Comparison of ENCODE assay signal across 16 mouse cellular contexts in the genomic region with DNA sequence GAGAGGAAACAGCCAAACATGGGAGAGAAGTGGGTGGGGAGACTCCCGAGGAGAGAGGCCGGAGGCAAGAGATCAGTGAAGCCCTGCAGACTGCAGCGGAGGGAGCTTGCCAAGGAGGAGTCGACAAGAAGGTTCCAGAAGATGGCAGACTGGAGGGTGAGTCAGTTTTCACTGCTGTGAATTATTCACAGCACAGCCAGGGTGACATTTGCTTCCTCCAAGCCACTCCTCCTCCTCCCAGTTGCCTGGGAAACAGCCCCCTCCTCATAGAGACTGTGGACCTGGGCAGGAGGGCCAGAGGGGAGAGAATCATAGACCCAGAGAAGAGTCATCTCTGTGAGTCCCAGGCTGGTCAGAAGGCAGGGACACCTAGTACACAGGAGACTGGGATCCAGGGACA.
DNase-seq lines count a peak whose midpoint lies in the region; ATAC-seq and TF ChIP-seq lines count a peak whose summit lies in the region.
"Had no signal": no experiment of that assay in that cellular context is flagged by ENCODE, and none has a peak within 500 bp of the region (broad histone marks: within the 10 kb centered on the region; RNA-seq: fewer than 3 reads in every experiment).

No protein-coding gene starts in this region.

- no peaks in the 10 kb centered on the region for H3K9me3 ChIP-seq in forebrain, postnatal 0 days (ENCODE audit: low read length)
- no peaks in the 10 kb centered on the region for H3K9me3 ChIP-seq in forebrain, embryonic 11.5 days (ENCODE audit: control insufficient read depth, low read length)
- H3K9me3 ChIP-seq in midbrain, embryonic 11.5 days (ENCODE audit: control insufficient read depth, low read length): no peaks in the 10 kb centered on the region
- H3K9me3 ChIP-seq in midbrain, embryonic 16.5 days (replicated peaks; ENCODE audit: control insufficient read depth, low read length, poor library complexity, severe bottlenecking): no peaks in the 10 kb centered on the region
- H3K9me3 ChIP-seq: embryonic facial prominence, embryonic 15.5 days; limb, embryonic 10.5 days; midbrain, embryonic 15.5 days; neural tube, embryonic 13.5 days had no signal

- 0 out of 2 replicates have a peak, but pooled peaks have one; percentile 2 for TF ChIP-seq CTCF in forebrain, postnatal 0 days (IDR thresholded peaks at IDR 0.05; ENCODE audit: low read depth)

- H3K4me1 ChIP-seq in forebrain, postnatal 0 days (ENCODE audit: insufficient read depth): peaks cover 17% of the 10 kb centered on the region; the same call in 1 of the 2 replicates
- H3K4me1 ChIP-seq in forebrain, embryonic 11.5 days (replicated peaks; ENCODE audit: control insufficient read depth, insufficient read depth, low read length): no peaks in the 10 kb centered on the region
- H3K4me1 ChIP-seq in midbrain, embryonic 11.5 days (ENCODE audit: control insufficient read depth, insufficient read depth, low read length): peaks cover 3% of the 10 kb centered on the region
- H3K4me1 ChIP-seq in midbrain, embryonic 16.5 days (ENCODE audit: control insufficient read depth, insufficient read depth, low read length): peaks cover 9% of the 10 kb centered on the region
- H3K4me1 ChIP-seq: embryonic facial prominence, embryonic 15.5 days had no signal

- H3K27ac ChIP-seq in forebrain, postnatal 0 days (ENCODE audit: low read depth, low read length): no peak overlapping the region
- H3K27ac ChIP-seq in forebrain, embryonic 11.5 days (ENCODE audit: low read depth, low read length): no peak overlapping the region
- H3K27ac ChIP-seq in midbrain, embryonic 11.5 days (ENCODE audit: low read depth, low read length): no peak overlapping the region
- H3K27ac ChIP-seq in midbrain, embryonic 16.5 days (ENCODE audit: low read length): no peak overlapping the region
- H3K27ac ChIP-seq: embryonic facial prominence, embryonic 15.5 days; gastrocnemius, adult 2 months; limb, embryonic 10.5 days; liver, embryonic 14.5 days; midbrain, embryonic 15.5 days; neural tube, embryonic 13.5 days had no signal

- no peaks in the 10 kb centered on the region for H3K27me3 ChIP-seq in forebrain, postnatal 0 days (ENCODE audit: insufficient read depth, low read length)
- no peaks in the 10 kb centered on the region; the same call in 1 of the 2 replicates for H3K27me3 ChIP-seq in forebrain, embryonic 11.5 days (ENCODE audit: control insufficient read depth, insufficient read depth, low read length)
- no peaks in the 10 kb centered on the region for H3K27me3 ChIP-seq in midbrain, embryonic 11.5 days (ENCODE audit: control insufficient read depth, insufficient read depth, low read length)
- no peaks in the 10 kb centered on the region for H3K27me3 ChIP-seq in midbrain, embryonic 16.5 days (ENCODE audit: control insufficient read depth, insufficient read depth, low read depth, low read length)
- H3K27me3 ChIP-seq: embryonic facial prominence, embryonic 15.5 days; neural tube, embryonic 13.5 days had no signal

- DNase-seq in forebrain, postnatal 0 days: peak; percentile 52
- no peak for DNase-seq in forebrain, embryonic 11.5 days (ENCODE audit: low spot score)
- no peak for DNase-seq in midbrain, embryonic 11.5 days (ENCODE audit: low spot score, missing footprints)
- peak; percentile 11 for DNase-seq in left cerebral cortex, adult 11 months (ENCODE audit: low spot score)
- peak; percentile 7 to 10 for DNase-seq in right cerebral cortex, postnatal 36 days (ENCODE audit: low spot score in 2 of 2)
- no peak for DNase-seq in adipocyte (ENCODE audit: low spot score)
- DNase-seq: gastrocnemius, adult 2 months; lung, postnatal 14 days; thymus, postnatal 36 days had no signal

- no peak overlapping the region for H3K4me3 ChIP-seq in forebrain, postnatal 0 days (ENCODE audit: low read depth, low read length)
- no peak overlapping the region for H3K4me3 ChIP-seq in forebrain, embryonic 11.5 days (ENCODE audit: low read depth, low read length)
- H3K4me3 ChIP-seq in midbrain, embryonic 11.5 days (ENCODE audit: low read depth, low read length): no peak overlapping the region
- no peak overlapping the region for H3K4me3 ChIP-seq in midbrain, embryonic 16.5 days (ENCODE audit: low read depth, low read length)
- H3K4me3 ChIP-seq: embryonic facial prominence, embryonic 15.5 days; gastrocnemius, adult 2 months; limb, embryonic 10.5 days; midbrain, embryonic 15.5 days; neural tube, embryonic 13.5 days had no signal

- H3K9ac ChIP-seq in forebrain, postnatal 0 days: no peak overlapping the region
- H3K9ac ChIP-seq in forebrain, embryonic 11.5 days (ENCODE audit: low read length): no peak overlapping the region
- no peak overlapping the region for H3K9ac ChIP-seq in midbrain, embryonic 11.5 days (ENCODE audit: low read length)
- no peak overlapping the region for H3K9ac ChIP-seq in midbrain, embryonic 16.5 days (ENCODE audit: low read depth, low read length)
- H3K9ac ChIP-seq: embryonic facial prominence, embryonic 15.5 days; liver, embryonic 14.5 days; midbrain, embryonic 15.5 days; neural tube, embryonic 13.5 days had no signal

- H3K4me2 ChIP-seq in forebrain, postnatal 0 days (ENCODE audit: low read depth): no peak overlapping the region
- no peak overlapping the region for H3K4me2 ChIP-seq in forebrain, embryonic 11.5 days (ENCODE audit: low read depth, low read length, severe bottlenecking)
- no peak overlapping the region for H3K4me2 ChIP-seq in midbrain, embryonic 11.5 days
- H3K4me2 ChIP-seq in midbrain, embryonic 16.5 days (ENCODE audit: low read length): no peak overlapping the region
- H3K4me2 ChIP-seq: embryonic facial prominence, embryonic 15.5 days; heart, embryonic 11.5 days; midbrain, embryonic 15.5 days; neural tube, embryonic 13.5 days had no signal

- WGBS in forebrain, postnatal 0 days: 41% methylated on average over 4 of the region's 4 CpGs
- WGBS in forebrain, embryonic 11.5 days: 80% methylated on average over 4 of the region's 4 CpGs
- 67% methylated on average over 4 of the region's 4 CpGs for WGBS in midbrain, embryonic 11.5 days
- 51% methylated on average over 4 of the region's 4 CpGs for WGBS in midbrain, embryonic 16.5 days

- H3K36me3 ChIP-seq in forebrain, postnatal 0 days (ENCODE audit: insufficient read depth): no peaks in the 10 kb centered on the region
- H3K36me3 ChIP-seq in forebrain, embryonic 11.5 days (ENCODE audit: control insufficient read depth, insufficient read depth, low read length): no peaks in the 10 kb centered on the region
- H3K36me3 ChIP-seq in midbrain, embryonic 11.5 days (ENCODE audit: control insufficient read depth, insufficient read depth, low read length): no peaks in the 10 kb centered on the region
- no peaks in the 10 kb centered on the region for H3K36me3 ChIP-seq in midbrain, embryonic 16.5 days (ENCODE audit: control insufficient read depth, insufficient read depth, low read length)
- H3K36me3 ChIP-seq: embryonic facial prominence, embryonic 15.5 days; limb, embryonic 10.5 days; midbrain, embryonic 15.5 days; neural tube, embryonic 13.5 days had no signal

- peak; percentile 56 for ATAC-seq in forebrain, postnatal 0 days
- no peak for ATAC-seq in forebrain, embryonic 11.5 days (replicated peaks; ENCODE audit: low FRiP score)
- ATAC-seq in midbrain, embryonic 11.5 days (ENCODE audit: low FRiP score): 0 out of 2 replicates have a peak, but pooled peaks have one; percentile 30
- ATAC-seq in midbrain, embryonic 16.5 days: no peak
- ATAC-seq: midbrain, embryonic 15.5 days had no signal

Comparison
In these comparisons a context has a peak if more than half of its experiments do, and no peak if none do; other contexts are left out.
1. ATAC-seq: peak in forebrain, postnatal 0 days (single experiment) and midbrain, embryonic 11.5 days (single experiment); none in forebrain, embryonic 11.5 days (single experiment) and midbrain, embryonic 16.5 days (single experiment).
2. DNase-seq: peak in forebrain, postnatal 0 days (single experiment), left cerebral cortex, adult 11 months (single experiment) and right cerebral cortex, postnatal 36 days (2 of 2); none in forebrain, embryonic 11.5 days (single experiment), midbrain, embryonic 11.5 days (single experiment) and adipocyte (single experiment).